Comparison of ENCODE assay signal across 8 mouse cellular contexts in the genomic region with DNA sequence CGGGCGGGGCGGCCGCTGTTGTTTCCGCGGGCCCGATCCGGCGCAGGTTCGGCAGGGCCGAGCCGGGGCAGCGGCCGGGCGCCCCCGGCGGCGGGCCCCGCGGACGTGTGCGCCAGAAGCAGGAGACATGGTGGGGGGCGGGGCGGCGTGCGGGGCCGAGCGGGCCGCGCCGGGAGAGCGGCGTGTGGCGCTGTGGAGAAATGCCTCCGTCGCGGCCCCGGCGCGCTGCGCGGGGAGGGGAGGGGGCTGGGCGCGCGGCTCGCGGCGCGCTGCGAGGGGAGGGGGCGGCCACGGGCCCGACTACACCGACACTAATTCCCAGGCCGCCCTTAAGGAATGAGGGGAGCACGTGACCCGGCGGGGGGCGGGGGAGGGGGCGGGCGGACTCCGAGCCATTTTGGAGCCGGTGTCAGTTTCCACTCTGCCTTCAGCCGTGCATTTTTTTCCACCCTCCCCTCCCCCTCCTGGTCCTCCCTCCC. TPM values are rescaled to one million over a fixed set of nuclear protein-coding genes. Genes with fewer than 3 reads are reported as not detected.
DNase-seq lines count a peak whose midpoint lies in the region; ATAC-seq lines count a peak whose summit lies in the region.

No protein-coding gene starts in this region.

- H3K27me3 ChIP-seq in forebrain, embryonic 14.5 days (replicated peaks; ENCODE audit: control insufficient read depth, insufficient read depth, low read length), result peaks cover 21% of the 10 kb centered on the region
- peaks cover 63% of the 10 kb centered on the region for H3K27me3 ChIP-seq in hindbrain, embryonic 10.5 days (ENCODE audit: insufficient read depth, poor library complexity, severe bottlenecking)

- WGBS in forebrain, embryonic 14.5 days, result 2% methylated on average over 12 of the region's 64 CpGs
- WGBS in hindbrain, embryonic 10.5 days, result under 1% methylated on average over 43 of the region's 64 CpGs

- H3K4me2 ChIP-seq in forebrain, embryonic 14.5 days (ENCODE audit: low read length), result peak overlapping the region; percentile 81

- ATAC-seq in forebrain, embryonic 14.5 days, result peak; percentile 81

- peak overlapping the region; percentile 91 for H3K9ac ChIP-seq in forebrain, embryonic 14.5 days (ENCODE audit: low read length)

- peak overlapping the region; percentile 84 for H3K4me3 ChIP-seq in forebrain, embryonic 14.5 days (ENCODE audit: low read depth, low read length)
- H3K4me3 ChIP-seq in hindbrain, embryonic 10.5 days, result peak overlapping the region; percentile 84

- H3K36me3 ChIP-seq in forebrain, embryonic 14.5 days (ENCODE audit: control insufficient read depth, insufficient read depth, low read length), result no peaks in the 10 kb centered on the region; the same call in 1 of the 2 replicates
- H3K36me3 ChIP-seq in hindbrain, embryonic 10.5 days, result no peaks in the 10 kb centered on the region

- peak overlapping the region; percentile 97 for H3K27ac ChIP-seq in forebrain, embryonic 14.5 days (ENCODE audit: low read depth, low read length)
- H3K27ac ChIP-seq in hindbrain, embryonic 10.5 days, result peak overlapping the region; percentile 98

- peak; percentile 84 for DNase-seq in ES-CJ7 (ENCODE audit: low read depth, low spot score)
- DNase-seq in brain, embryonic 18.5 days (ENCODE audit: low read depth, low spot score), result peak; percentile 81
- DNase-seq in forebrain, embryonic 14.5 days (ENCODE audit: low spot score), result peak; percentile 94
- DNase-seq in hindbrain, embryonic 10.5 days (ENCODE audit: low spot score), result peak; percentile 95
- DNase-seq in layer of hippocampus, postnatal 25 days (ENCODE audit: extremely low spot score in 1 of 2, low spot score in 1 of 2), result peak; percentile 59 to 64
- DNase-seq in lung, postnatal 36 days, result peak; percentile 80
- peak; percentile 61 to 70 for DNase-seq in right cerebral cortex, adult 2 months (ENCODE audit: low spot score in 2 of 2)
- peak; percentile 71 for DNase-seq in urinary bladder, postnatal 14 days (ENCODE audit: low spot score)

- H3K4me1 ChIP-seq in forebrain, embryonic 14.5 days (ENCODE audit: control insufficient read depth, insufficient read depth, low read length), result peaks cover 12% of the 10 kb centered on the region
- peaks cover 65% of the 10 kb centered on the region for H3K4me1 ChIP-seq in hindbrain, embryonic 10.5 days (replicated peaks)

- no peaks in the 10 kb centered on the region for H3K9me3 ChIP-seq in forebrain, embryonic 14.5 days (replicated peaks; ENCODE audit: control insufficient read depth, low read length)
- H3K9me3 ChIP-seq in hindbrain, embryonic 10.5 days, result no peaks in the 10 kb centered on the region

RNA-seq across cellular contexts. Expression of gene Bmi1, which starts 0.3 kb away (rescaled TPM):
- 45.8 and 48.9 TPM in 2 replicates for polyA plus RNA-seq in forebrain, embryonic 14.5 days (2014; fragmentation: Nextera tagmentation; extraction: Ambion mirVana)
- polyA plus RNA-seq in hindbrain, embryonic 10.5 days (2016; fragmentation: Nextera tagmentation; extraction: Ambion mirVana), result 25.1 and 26.8 TPM in 2 replicates
- 10 to 100 TPM; 51.7 to 53.7 TPM for total RNA-seq in layer of hippocampus, postnatal 25 days (2021)

RNA-seq across cellular contexts. Expression of gene Commd3, which starts 4.3 kb away (rescaled TPM):
- polyA plus RNA-seq in forebrain, embryonic 14.5 days (2014; fragmentation: Nextera tagmentation; extraction: Ambion mirVana), result 291 TPM in 2 replicates
- polyA plus RNA-seq in hindbrain, embryonic 10.5 days (2016; fragmentation: Nextera tagmentation; extraction: Ambion mirVana), result 86.0 and 122 TPM in 2 replicates
- total RNA-seq in layer of hippocampus, postnatal 25 days (2021), result 100 to 1,000 TPM; 104 to 110 TPM

RNA-seq across cellular contexts. Expression of gene Spag6, which starts 17.3 kb away (rescaled TPM):
- 0.09 and 0.18 TPM in 2 replicates for polyA plus RNA-seq in forebrain, embryonic 14.5 days (2014; fragmentation: Nextera tagmentation; extraction: Ambion mirVana)
- polyA plus RNA-seq in hindbrain, embryonic 10.5 days (2016; fragmentation: Nextera tagmentation; extraction: Ambion mirVana), result 0.46 and 0.59 TPM in 2 replicates
- 1 to 10 TPM; 3.8 to 5.5 TPM for total RNA-seq in layer of hippocampus, postnatal 25 days (2021)

Comparison
In these comparisons a context has a peak if more than half of its experiments do, and no peak if none do; other contexts are left out.
1. Peak in every context shown above with its lines: DNase-seq, ATAC-seq, H3K4me3 ChIP-seq and H3K27ac ChIP-seq.